Mouse (Mus musculus): ENCODE data around the gene Man1b1.

Gene Man1b1

DNA sequence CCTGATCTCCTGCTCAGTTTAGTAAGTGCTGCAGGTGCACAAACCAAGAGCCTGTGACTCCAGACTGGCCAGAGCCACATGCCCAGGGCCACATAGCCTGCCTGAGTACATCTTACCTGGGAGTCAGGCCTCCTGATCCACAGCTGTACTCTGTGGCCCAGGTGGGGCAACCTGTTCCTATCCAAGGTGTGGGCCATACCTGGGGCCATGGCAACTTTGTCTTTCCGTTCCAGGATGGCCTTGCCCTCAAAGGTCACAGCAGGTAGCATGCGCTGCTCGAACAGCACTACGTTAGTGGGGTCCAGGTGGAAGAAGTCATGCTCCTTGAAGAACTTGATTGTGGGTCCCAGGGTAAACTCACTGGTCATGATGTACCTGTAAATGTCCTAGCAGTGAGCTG is 32.2 kb downstream of the Man1b1 start:
- DNase-seq (ENCODE audit: low read depth, low spot score): no peak

DNA sequence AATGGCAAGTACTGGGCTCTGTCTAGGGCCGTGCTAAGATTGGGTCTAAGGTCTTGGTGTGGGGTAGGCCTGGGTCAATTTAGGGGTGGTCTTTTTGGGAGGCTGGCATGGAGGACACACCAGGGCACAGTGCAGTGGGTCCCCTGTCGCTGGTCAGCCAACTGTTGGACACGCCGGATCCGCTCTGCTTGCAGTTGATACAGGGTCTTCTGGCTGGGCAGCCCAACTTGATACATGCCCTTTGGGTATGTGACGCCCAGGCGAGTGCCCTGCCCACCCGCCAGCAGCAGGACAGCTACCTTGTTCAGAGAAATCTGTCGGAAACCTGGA is 32.6 kb downstream of the Man1b1 start:
- no peak for DNase-seq (ENCODE audit: low read depth, low spot score)

DNA sequence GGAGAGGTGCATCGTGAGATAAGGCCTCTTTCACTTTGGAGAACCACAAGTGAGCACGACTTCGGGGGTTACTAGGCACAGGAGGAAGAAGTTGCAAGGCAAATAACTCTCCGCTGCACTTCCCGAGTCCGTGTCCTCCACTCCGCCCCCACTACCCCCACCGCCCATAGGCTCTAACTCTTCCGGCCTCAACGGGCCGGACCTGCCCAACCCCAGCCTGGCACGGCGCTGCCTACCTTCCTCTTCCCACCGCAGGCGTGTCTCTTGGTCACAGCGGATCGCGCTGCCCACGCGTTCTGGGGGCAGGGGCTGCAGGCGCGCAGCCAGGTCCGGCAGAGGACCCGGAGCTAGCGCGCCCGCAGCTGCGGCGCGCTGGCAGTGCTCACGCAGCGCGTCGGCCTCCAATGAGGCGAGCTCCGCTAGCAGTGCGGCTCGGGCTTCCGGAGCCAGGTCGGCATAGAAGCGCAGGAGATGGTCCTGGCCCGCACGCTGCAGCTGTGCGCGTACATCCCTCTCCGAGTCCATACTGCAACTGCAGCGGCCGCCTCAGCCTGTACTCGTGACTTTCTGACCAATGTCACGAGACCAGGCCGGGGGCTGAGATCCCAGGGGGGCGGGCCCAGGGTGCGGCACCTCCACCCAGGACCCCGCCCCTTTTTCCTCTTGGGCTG is 33.1 kb downstream of the Man1b1 start, which contains the start of gene Uap1l1:
TSS of gene Uap1l1 (minus strand) at position 592 of the 671 bp plus-strand sequence.
- no peak for DNase-seq (ENCODE audit: low read depth, low spot score)

DNA sequence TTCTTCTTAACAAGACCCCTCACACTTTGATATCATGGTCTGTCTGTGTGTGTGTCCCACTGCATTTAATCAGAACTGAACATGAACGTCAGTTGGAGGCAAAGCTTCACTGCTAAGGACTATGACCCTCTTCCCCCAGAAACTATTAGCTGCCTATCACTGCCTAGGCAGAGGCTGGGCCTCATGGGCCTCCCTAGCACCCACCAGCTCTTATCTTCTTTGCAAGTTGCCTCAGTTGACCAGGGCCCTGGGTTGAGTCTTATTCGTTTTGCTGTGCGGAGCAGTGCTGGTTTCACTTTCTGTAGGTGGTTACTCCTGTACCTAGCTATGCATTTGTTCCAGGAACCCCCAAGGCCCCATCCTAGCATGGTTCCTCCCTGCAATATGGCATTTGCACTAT is 37.9 kb downstream of the Man1b1 start:
- DNase-seq (ENCODE audit: low read depth, low spot score): peak; percentile 27

DNA sequence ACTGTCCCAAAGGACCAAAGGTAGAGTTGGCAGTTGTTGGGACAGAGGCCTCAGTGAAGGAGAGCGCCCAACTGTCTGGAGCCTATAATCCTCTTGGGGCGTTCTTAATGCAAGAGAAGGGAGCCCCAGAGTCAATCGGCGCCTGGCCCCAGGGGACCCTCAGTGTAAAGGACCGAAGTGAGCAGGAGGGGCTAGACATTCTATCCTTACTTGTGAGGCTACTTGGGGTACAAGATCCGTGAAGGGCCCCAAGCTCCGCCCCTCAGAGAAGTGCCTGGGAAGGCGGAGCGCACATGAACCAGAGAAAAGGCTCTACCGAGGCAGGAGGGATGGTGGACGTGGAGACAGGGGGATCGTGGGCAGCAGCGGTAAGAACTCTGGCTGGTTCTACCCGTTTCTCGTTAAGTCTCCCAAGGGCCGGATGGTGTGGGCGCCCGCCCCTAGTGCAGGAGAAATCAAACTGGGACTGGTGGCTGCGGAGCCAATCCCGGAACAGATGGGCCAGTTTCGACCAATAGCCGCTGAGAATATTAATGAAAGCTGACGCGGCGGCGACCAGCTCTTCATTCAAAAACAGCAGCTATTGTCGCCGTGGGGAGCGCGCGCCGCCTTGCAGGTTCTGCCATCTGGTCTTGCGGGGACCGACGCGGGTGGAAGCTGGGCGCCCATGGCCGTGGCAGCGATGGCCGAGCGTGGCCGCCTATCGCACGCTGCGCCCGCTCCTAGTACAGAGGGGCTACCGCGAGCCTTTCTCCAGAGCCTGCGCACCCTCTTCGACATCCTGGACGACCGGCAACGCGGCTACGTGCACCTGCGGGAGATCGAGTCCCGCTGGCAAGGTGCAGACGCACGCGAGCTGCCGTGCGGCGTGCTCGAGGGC is 39.9 kb downstream of the Man1b1 start, which contains the start of gene Sapcd2:
TSS of gene Sapcd2 (plus strand) at position 558 of the 880 bp plus-strand sequence.
- peak; percentile 81 for DNase-seq (ENCODE audit: low read depth, low spot score)

DNA sequence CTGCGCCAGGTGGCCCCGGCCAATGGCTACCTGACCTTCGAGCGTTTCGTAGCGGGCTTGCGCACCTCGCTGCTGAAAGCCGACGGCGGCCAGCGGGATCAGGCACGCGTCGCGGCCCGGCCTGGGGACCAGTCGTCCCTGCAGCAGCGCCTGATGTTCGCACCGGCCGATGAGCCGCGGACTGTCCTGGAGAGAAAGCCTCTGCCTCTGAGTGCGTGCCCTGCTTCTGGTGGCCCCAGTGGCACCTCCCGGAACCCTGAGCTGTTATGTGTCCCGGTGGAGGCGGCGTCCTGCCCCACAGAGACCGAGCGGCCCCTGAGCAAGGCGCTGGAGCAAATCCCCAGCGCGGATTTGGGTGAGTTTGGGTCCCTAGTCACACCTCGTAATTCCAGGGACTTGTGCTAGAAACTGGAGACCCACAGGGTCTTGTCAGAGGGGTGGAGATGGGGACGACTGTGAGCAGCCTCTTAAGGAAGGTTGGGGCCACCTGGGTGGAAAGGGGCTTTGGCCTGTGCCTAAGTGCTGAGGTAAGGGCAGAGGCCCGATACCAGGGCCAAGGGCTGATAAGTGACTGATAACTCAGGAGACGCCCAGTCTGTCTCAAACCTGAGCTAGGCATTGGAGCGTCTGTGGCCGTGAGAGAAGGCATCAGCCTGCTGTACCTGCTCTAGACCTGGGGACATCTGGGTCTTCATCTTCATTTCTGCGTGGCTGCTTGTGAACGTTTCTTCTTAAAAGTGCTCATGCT is 40.7 kb downstream of the Man1b1 start:
- DNase-seq (ENCODE audit: low read depth, low spot score): peak; percentile 57

DNA sequence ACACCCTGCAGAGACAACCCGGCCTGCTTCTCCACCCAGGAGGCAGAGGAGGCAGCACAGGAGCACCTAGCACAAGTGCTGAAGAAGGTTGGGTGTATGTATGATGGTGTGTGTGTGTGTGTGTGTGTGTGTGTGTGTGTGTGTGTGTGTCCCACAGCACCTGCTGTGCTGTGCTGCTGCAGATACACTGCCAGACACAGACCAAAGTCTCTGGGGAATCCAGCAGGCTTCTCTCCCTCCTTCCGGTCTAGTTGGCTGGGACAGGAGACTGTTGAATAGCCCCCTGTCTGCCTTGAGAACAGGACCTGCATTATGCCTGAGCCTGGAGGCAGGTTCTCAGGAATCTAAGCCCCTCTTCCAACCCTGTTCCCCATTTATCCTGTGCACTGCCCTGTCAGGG is 41.3 kb downstream of the Man1b1 start:
- no peak for DNase-seq (ENCODE audit: low read depth, low spot score)

DNA sequence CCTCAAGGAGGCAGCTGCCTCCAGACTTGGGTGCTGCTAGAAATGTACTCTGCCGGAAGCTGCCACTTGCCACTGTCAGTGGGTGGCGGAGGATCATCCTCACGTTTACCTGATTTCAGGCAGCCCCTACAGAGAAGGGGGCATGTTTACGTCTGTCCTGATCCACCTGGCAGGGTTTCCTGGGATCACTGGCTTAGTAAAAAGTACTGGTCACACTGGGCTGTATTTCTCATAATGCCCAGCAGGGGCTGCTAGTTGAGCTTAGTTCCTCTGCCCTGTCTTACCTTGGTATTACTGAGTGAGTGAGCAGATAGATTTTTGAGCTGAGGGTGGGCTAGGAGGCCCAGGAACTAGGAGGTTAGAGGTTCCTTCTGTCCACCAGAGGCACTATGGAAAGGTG is 44.5 kb downstream of the Man1b1 start:
- no peak for DNase-seq (ENCODE audit: low read depth, low spot score)

DNA sequence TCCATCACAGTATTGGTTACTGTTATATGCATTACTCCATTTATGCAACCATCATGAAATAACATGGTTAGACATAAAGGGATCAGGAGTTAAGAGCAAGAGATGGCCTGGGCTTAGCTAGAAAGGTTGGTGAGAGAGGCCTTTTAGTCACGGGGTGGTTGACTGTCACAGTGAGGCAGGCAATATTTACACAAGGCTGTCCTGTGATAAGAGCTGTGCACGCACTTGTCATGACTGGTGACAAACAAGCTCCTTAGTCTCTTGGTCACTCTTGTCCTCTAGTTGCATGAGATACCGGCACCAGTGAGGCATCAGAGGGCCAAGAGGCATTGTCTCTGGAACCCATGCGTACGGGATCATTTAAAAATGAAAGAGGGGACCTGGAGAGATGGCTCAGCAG is 52.4 kb downstream of the Man1b1 start:
- no peak for DNase-seq (ENCODE audit: low read depth, low spot score)

DNA sequence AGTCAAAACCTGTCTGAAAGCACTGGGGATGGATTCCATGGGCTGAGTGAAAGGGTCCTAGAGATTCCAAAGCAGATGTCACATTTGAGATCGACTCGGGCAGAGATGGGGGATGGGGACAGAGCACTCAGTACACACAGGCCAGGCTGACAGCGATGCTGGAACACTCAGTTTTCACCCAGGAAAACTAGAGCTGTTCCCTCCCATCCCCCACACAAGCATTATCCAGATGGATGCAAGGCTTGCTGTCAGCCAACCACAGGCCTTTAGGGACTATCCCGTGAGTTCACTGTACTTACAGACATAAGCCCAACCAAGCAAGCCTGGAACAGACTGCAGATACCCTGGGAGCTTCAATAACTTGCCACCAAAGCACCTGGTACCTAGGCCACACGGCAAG is 59.1 kb downstream of the Man1b1 start:
- no peak for DNase-seq (ENCODE audit: low read depth, low spot score)

DNA sequence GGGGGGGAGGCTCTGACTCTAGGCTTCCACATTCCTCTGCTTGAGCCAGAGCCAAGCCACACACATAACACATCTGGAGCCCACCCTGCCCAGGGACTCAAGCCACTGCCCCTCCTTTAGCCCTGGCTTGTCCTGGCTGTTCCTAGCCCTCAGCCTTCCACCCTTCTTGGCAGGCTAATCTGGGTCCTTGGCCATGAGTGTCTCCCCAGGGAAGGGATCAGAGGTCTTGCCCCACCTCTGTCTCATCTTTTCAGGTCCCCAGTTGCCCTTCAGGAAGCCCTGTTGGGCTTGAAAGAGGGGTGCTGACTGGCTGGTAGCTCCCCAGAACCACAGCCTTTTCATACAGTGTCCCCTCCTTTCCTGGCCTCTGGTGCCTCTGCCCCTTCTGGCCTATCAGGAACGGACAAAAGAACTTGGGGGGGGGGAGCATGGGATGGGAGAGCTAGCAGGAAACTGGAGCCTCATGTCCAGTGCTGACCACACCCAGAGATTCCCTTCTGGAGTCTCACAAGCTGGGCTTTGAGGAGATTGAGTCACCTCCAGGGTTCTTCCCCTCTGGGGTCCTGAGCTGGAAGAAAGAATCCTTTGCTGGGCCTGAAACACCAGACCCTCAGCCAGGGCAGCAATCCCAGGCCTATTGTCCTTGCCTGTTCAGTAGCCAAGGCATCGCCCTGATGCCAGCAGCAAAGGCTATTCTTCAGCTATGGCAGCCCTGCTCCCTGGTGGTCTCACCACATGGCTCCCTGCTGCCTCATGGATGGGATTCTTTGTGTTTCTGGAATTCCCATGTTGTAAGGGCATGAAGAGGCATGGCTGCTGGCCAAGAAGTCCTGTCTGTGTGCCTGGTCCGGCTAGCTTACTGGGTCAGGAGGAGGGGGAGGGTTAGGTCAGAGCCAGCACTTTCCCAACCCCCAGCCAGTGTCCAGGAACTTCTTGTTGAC is 62.4 kb downstream of the Man1b1 start:
- no peak for DNase-seq (ENCODE audit: low read depth, low spot score)

DNA sequence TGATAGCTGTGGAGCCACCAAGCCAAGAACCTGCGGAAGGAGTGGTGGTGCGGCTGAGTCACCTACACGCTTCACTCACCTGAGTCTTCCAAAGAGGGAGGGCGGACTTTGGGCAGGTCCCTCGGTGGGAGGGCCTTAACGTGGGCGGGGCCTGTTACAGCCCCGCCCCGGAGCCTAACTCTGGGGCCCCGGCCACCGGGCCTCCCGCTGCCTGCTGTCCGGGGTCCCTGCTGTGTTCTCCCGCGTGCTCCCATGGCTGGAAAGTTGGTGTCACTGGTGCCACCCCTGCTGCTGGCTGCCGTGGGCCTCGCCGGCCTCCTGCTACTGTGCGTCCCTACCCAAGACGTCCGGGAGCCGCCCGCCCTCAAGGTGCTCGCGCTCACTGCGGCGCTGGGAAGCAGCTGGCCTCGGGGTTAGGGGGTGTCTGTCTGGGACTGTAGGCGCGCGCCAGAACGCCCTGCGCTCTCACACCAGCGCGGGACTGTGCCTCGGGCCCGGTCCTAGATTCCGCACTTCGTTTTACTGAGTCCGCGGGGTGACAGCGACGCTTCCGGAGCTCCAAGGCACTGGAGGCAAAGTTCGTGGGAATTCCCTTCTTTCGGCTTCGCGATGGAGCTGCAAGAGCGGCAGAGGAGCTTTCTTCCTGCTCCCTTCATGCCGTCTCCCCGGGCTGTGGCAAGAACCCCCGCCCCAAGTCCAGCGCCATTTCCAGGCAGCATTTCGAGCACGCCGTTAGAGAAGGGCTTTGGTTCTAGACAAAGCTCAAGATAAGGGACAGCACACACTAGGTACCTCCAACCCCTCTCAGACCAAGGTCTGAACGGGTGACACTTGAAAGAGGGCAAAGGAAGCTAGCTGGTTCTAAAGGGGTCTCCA is 63.8 kb downstream of the Man1b1 start, which contains the start of gene Entpd2:
TSS of gene Entpd2 (plus strand) at position 154 of the 876 bp plus-strand sequence.
- DNase-seq (ENCODE audit: low read depth, low spot score): no peak

DNA sequence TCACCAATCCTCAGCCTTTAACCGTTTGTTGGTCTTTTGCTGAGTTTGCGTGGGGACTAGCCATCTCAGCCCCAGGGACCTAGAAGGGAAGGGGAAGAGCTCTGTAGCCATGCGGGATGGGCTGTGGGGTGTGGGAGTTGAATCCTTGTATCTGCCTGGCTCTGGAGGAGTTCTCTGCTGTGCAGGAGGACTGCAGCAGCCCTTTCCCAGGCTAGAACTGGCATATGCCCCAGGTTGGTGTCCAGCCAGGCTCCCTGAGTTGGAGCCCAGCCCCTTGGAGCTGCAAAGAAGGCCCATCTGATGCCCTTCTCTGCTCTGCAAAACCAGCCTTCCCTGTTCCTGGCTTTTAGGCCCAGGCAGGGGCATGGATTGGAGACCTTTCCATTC is 64.5 kb downstream of the Man1b1 start:
- DNase-seq (ENCODE audit: low read depth, low spot score): no peak

DNA sequence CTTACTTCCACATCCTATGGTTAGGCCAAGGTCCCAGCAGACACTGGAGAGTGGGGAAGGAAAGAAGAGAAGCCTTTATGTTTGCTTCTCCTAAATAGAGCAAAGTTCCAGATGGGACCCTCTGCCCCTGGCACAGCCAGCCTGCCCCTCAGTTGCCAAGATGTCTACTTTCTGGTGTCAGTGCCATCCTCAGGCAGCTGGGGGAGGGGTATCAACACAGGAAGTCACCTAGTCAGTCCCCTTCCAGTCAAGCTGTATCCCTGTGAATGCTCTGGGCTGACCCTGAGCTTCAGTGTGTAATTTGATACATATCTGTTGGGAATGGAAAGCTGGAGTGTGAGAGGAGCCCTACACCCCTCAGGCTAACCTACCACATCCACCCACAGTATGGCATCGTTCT is 64.9 kb downstream of the Man1b1 start:
- DNase-seq (ENCODE audit: low read depth, low spot score): no peak

DNA sequence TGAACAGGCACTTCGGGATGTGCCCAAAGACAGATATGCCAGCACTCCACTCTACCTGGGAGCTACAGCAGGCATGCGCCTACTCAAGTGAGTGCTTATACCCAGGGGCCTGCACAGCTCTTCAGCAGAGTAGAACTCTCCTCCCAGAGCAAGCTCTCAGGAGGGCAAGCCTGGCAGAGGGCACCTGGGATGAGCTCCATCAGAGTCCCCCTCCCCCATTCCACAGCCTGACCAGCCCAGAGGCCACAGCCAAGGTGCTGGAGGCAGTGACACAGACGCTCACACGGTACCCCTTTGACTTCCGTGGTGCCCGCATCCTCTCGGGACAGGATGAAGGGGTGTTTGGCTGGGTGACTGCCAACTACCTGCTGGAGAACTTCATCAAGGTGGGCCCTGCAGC is 65.9 kb downstream of the Man1b1 start:
- no peak for DNase-seq (ENCODE audit: low read depth, low spot score)

DNA sequence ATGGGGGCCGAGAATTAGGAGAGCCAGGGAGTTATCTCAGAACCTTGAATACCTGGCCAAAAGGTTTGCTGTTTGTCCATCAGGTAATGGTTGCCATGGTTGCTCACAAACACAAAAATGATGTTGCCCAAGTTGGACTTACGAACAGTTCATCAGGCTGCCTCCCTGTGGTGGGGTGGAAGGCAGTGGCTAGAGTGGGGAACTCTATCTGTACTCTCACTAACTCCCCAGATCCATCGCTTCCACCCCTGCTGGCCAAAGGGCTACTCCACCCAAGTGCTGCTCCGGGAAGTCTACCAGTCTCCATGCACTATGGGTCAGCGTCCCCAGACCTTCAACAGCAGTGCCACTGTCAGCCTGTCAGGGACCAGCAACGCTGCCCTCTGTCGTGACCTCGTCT is 66.9 kb downstream of the Man1b1 start, which contains the start of gene Npdc1:
TSS of gene Npdc1 (plus strand) at position 301 of the 400 bp plus-strand sequence.
- no peak for DNase-seq (ENCODE audit: low read depth, low spot score)

DNA sequence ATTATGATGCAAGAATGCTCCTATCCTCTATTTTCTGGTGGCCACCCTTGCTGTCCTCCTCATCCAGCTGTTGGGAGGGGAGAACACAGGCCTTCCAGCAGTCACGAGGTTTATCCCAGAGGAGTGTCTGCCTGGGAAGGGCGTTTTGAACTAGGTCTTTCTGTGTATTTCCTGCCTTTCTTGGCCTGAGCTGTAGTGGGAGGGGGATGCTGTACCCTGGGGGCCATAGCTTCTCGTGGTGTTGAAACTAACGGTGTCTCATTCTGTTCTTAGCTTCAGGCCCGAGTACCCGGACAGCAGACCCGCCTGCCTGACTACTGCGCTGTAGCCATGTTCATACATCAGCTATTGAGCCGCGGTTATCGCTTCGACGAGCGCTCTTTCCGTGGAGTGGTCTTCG is 68.2 kb downstream of the Man1b1 start:
- DNase-seq (ENCODE audit: low read depth, low spot score): no peak

DNA sequence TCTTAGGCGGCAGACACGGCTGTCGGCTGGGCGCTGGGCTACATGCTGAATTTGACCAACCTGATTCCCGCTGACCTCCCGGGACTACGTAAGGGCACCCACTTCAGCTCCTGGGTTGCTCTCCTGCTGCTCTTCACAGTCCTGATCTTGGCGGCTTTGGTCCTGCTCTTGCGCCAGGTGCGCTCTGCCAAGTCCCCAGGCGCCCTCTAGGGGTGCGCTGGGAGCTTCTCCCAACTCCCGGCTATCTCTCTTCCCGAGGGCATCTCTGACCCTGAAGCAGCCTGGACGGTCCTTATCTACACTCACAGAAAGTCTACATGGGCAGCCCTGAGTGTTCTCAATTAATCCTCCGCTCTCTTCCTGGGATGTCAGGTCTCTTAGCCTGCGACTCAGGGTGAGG is 68.6 kb downstream of the Man1b1 start:
- no peak for DNase-seq (ENCODE audit: low read depth, low spot score)

Data from c-Kit-negative CD71-positive TER-119-positive erythroid progenitor cells, embryonic 14.5 days (primary cell).